Mouse (Mus musculus) lung, embryonic 16.5 days (tissue): Measurements from ENCODE around the gene Zbtb17. TPM values are rescaled to one million over a fixed set of nuclear protein-coding genes. Genes with fewer than 3 reads are reported as not detected.

Experiments used
- ATAC-seq: fragments of 200-750 bp; cut with Nextera tagmentation; 2 replicates; pipeline ENCODE4 v1.8.0; 2017; ENCODE audit warnings: low read depth, mild to moderate bottlenecking, moderate library complexity
- H3K27ac ChIP-seq: fragments of 300-500 bp; sonication (generic); 2 replicates; pipeline ENCODE4 v1.5.1; 2014; ENCODE audit warnings: mild to moderate bottlenecking, control low read depth, low read length
- H3K27me3 ChIP-seq: fragments of 300-500 bp; sonication (generic); 2 replicates; pipeline ENCODE4 v1.6.1; 2014; ENCODE audit warnings: low read depth, low read length, mixed read lengths; ENCODE audit not compliant: control insufficient read depth, insufficient read depth
- H3K36me3 ChIP-seq: fragments of 300-500 bp; sonication (generic); 2 replicates; pipeline ENCODE4 v1.6.1; 2014; ENCODE audit warnings: low read length; ENCODE audit not compliant: control insufficient read depth, insufficient read depth
- H3K4me1 ChIP-seq: fragments of 300-500 bp; sonication (generic); replicated peaks from 2 replicates; pipeline ENCODE4 v1.6.1; 2014; ENCODE audit warnings: low read length, mixed read lengths; ENCODE audit not compliant: control insufficient read depth, insufficient read depth
- H3K4me2 ChIP-seq: fragments of 300-500 bp; sonication (generic); 2 replicates; pipeline ENCODE4 v1.6.1; 2014; ENCODE audit warnings: low read depth, low read length, control low read depth
- H3K4me3 ChIP-seq: fragments of 300-500 bp; sonication (generic); 2 replicates; pipeline ENCODE4 v1.5.1; 2014; ENCODE audit warnings: mild to moderate bottlenecking, low read length, control low read depth
- H3K9ac ChIP-seq: fragments of 300-500 bp; sonication (generic); 2 replicates; pipeline ENCODE4 v1.6.1; 2014; ENCODE audit warnings: low read length, control low read depth
- H3K9me3 ChIP-seq: fragments of 300-500 bp; sonication (generic); 2 replicates; pipeline ENCODE4 v1.6.1; 2016; ENCODE audit warnings: low read length; ENCODE audit not compliant: control insufficient read depth
- WGBS: fragments of 180-500 bp; shearing (Covaris S2); extraction: QIAGEN DNeasy Blood & Tissue Kit; methylation state at CpG from one replicate; pipeline ENCODE4 v1.1.7; 2014; 5-methylcytosine and 5-hydroxymethylcytosine counted together
- polyA plus RNA-seq: library from polyadenylated mRNA; unstranded; fragments of >200 nt; fragmentation: Nextera tagmentation; extraction: Ambion mirVana; gene quantifications from 2 replicates; pipeline ENCODE4 v1.2.1, GENCODE M21; 2015

Gene Zbtb17
- polyA plus RNA-seq, 1 experiment from 2014 or later, result 30.6 TPM

- ATAC-seq, result no peak
- Histone ChIP-seq H3K4me3 (no peak overlapping the region), H3K9ac (no peak overlapping the region), H3K27me3 (no peaks in the 10 kb centered on the region), H3K36me3 (peaks cover 2% of the 10 kb centered on the region), H3K9me3 (no peaks in the 10 kb centered on the region), H3K27ac (no peak overlapping the region), H3K4me2 (no peak overlapping the region), H3K4me1 (peaks cover 6% of the 10 kb centered on the region; the same call in 1 of the 2 replicates)
- 57% methylated on average over 14 of the region's 14 CpGs for WGBS
Measured at GRCm38 (mm10) chr4:141454581-141455350, 10.3 kb downstream of the Zbtb17 start.

GRCm38 (mm10) chr4:141455526-141455925 is 11.1 kb downstream of the Zbtb17 start:
- Histone ChIP-seq H3K27ac (no peak overlapping the region), H3K27me3 (no peaks in the 10 kb centered on the region), H3K9ac (no peak overlapping the region), H3K4me3 (no peak overlapping the region), H3K4me1 (peaks cover 6% of the 10 kb centered on the region; the same call in 1 of the 2 replicates), H3K9me3 (no peaks in the 10 kb centered on the region), H3K4me2 (no peak overlapping the region), H3K36me3 (0 out of 2 replicates have a peak, but pooled peaks cover 2% of the 10 kb centered on the region)
- 79% methylated on average over 4 of the region's 4 CpGs for WGBS
- no peak for ATAC-seq

DNA sequence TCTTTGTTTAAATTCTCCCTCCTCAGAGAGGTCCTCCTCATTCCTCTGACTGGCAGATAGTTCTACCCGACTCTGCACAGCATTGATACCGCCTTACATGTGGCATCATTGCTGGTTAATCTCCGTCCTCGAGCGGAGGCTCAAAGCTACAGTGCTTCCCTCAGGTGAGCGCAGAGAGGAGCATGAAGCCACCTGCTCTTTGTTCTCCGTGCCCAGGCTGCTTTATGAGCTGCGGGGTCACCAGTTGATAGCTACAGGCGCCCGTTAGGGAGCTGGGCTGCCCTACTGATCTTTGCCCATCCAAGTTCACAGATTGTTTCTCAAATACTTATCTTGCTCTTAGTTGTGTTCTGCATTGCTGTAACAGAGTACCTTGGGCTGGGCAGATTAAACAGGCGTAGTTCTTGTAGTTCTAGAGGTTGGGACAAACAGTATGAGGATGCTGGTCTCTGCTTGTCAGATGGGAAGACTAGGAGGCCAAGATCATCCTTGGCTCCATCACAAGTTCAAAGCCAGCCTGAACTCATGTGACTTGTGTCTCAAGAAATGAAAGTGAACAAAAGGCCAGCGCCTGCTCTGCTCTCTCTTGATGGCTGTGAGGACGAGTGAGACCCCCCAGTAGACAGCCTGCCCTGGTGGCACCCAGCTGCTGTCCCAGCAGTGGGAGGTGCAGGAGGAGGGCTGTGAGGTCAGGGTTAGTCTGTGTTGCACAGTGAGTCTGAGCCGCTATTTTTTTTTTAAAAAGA is 11.9 kb downstream of the Zbtb17 start:
- H3K4me1 ChIP-seq, result peaks cover 6% of the 10 kb centered on the region; the same call in 1 of the 2 replicates
- no peak overlapping the region for H3K9ac ChIP-seq
- H3K9me3 ChIP-seq, result no peaks in the 10 kb centered on the region
- WGBS, result 87% methylated on average over 14 of the region's 14 CpGs
- ATAC-seq, result no peak
- 0 out of 2 replicates have a peak, but pooled peaks cover 2% of the 10 kb centered on the region for H3K36me3 ChIP-seq
- H3K4me2 ChIP-seq, result no peak overlapping the region
- no peak overlapping the region for H3K27ac ChIP-seq
- H3K4me3 ChIP-seq, result no peak overlapping the region
- no peaks in the 10 kb centered on the region for H3K27me3 ChIP-seq

GRCm38 (mm10) chr4:141458236-141458635 is 13.8 kb downstream of the Zbtb17 start:
- 18% methylated on average over 7 of the region's 7 CpGs for WGBS
- Histone ChIP-seq H3K27me3 (no peaks in the 10 kb centered on the region), H3K4me3 (no peak overlapping the region), H3K9me3 (no peaks in the 10 kb centered on the region), H3K4me1 (peaks cover 6% of the 10 kb centered on the region; the same call in 1 of the 2 replicates), H3K9ac (no peak overlapping the region), H3K36me3 (peaks cover 8% of the 10 kb centered on the region; the same call in 1 of the 2 replicates), H3K4me2 (no peak overlapping the region), H3K27ac (peak overlapping the region; percentile 58)
- peak; percentile 63 for ATAC-seq

- peak overlapping the region; percentile 58; the same call in 1 of the 2 replicates for H3K27ac ChIP-seq
- ATAC-seq, result peak; percentile 23; the same call in 1 of the 2 replicates
Measured at GRCm38 (mm10) chr4:141458888-141459287, 14.4 kb downstream of the Zbtb17 start.

DNA sequence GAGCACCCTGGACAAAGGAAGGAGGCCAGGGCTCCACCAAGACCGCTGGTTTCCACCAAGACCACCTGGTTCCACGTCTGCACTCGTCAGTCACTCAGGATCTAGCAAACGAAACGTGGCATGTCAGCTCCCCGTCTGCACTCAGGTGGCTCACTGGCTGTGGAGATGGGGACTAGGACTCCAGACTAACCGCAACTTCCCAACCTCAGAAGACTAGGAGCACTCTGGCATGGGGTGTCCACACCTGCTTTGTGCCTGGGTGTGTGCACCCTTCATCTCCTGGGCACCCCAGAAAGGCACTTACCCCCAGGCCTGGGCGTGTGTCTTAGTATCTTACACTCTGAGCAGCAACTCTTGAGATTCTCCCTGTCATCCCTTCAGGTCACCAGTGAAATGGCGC is 15.3 kb downstream of the Zbtb17 start:
- Histone ChIP-seq H3K9me3 (no peaks in the 10 kb centered on the region), H3K9ac (no peak overlapping the region), H3K4me2 (no peak overlapping the region), H3K4me3 (no peak overlapping the region), H3K27me3 (no peaks in the 10 kb centered on the region), H3K36me3 (peaks cover 22% of the 10 kb centered on the region), H3K27ac (no peak overlapping the region), H3K4me1 (peaks cover 6% of the 10 kb centered on the region; the same call in 1 of the 2 replicates)
- 83% methylated on average over 9 of the region's 9 CpGs for WGBS
- no peak for ATAC-seq

More at GRCm38 (mm10) chr4:141458888-141459287, 14.4 kb downstream of the Zbtb17 start:
- WGBS, result 67% methylated on average over 3 of the region's 3 CpGs
- peaks cover 6% of the 10 kb centered on the region; the same call in 1 of the 2 replicates for H3K4me1 ChIP-seq
- H3K27me3 ChIP-seq, result no peaks in the 10 kb centered on the region
- no peak overlapping the region for H3K9ac ChIP-seq
- H3K4me3 ChIP-seq, result no peak overlapping the region
- H3K4me2 ChIP-seq, result no peak overlapping the region
- H3K36me3 ChIP-seq, result peaks cover 13% of the 10 kb centered on the region
- H3K9me3 ChIP-seq, result no peaks in the 10 kb centered on the region

DNA sequence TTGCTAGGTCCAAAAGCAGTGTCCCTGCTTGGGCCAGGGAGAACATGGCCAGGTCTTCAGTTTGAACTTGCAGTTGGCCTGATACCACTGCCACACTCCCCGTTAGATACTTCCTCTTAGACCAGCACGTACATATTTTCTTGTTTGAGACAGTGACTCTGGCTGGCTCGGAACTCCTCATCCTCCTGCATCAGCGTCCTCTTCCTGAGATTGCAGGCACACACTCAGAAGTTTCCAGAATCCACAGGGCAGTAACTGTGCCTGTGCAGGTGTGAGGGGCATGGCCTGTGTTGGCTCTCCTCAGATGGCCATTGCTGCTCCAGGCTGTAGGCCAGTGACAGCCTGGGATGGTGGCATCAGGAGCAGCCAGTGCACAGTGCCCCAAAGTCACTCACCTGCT is 16.0 kb downstream of the Zbtb17 start:
- 91% methylated on average over 4 of the region's 4 CpGs for WGBS

GRCm38 (mm10) chr4:141461088-141461487 is 16.6 kb downstream of the Zbtb17 start:
- H3K27ac ChIP-seq, result no peak overlapping the region
- no peaks in the 10 kb centered on the region for H3K27me3 ChIP-seq
- 65% methylated on average over 12 of the region's 12 CpGs for WGBS
- peaks cover 6% of the 10 kb centered on the region; the same call in 1 of the 2 replicates for H3K4me1 ChIP-seq
- H3K9ac ChIP-seq, result no peak overlapping the region
- H3K4me3 ChIP-seq, result no peak overlapping the region
- no peak overlapping the region for H3K4me2 ChIP-seq
- no peak for ATAC-seq
- H3K9me3 ChIP-seq, result no peaks in the 10 kb centered on the region
- H3K36me3 ChIP-seq, result peaks cover 35% of the 10 kb centered on the region

More for the DNA sequence above, 16.0 kb downstream of the Zbtb17 start:
- H3K4me2 ChIP-seq, result no peak overlapping the region
- H3K9me3 ChIP-seq, result no peaks in the 10 kb centered on the region
- peaks cover 29% of the 10 kb centered on the region for H3K36me3 ChIP-seq
- peaks cover 6% of the 10 kb centered on the region; the same call in 1 of the 2 replicates for H3K4me1 ChIP-seq
- no peak overlapping the region for H3K9ac ChIP-seq
- no peak overlapping the region for H3K27ac ChIP-seq
- H3K4me3 ChIP-seq, result no peak overlapping the region
- ATAC-seq, result no peak
- no peaks in the 10 kb centered on the region for H3K27me3 ChIP-seq

GRCm38 (mm10) chr4:141461576-141461975 is 17.1 kb downstream of the Zbtb17 start:
- WGBS, result 89% methylated on average over 12 of the region's 12 CpGs
- no peak for ATAC-seq
- Histone ChIP-seq H3K4me1 (peaks cover 6% of the 10 kb centered on the region; the same call in 1 of the 2 replicates), H3K9me3 (no peaks in the 10 kb centered on the region), H3K4me2 (no peak overlapping the region), H3K4me3 (no peak overlapping the region), H3K9ac (no peak overlapping the region), H3K27me3 (no peaks in the 10 kb centered on the region), H3K36me3 (peaks cover 40% of the 10 kb centered on the region), H3K27ac (no peak overlapping the region)
